Mouse (Mus musculus): ENCODE data around the gene Scrt2.

GRCm38 (mm10) chr2:152112490-152112889 is 31.2 kb downstream of the Scrt2 start:
- no peak for TF ChIP-seq CTCF (IDR thresholded peaks at IDR 0.05)
- TF ChIP-seq POLR2A (IDR thresholded peaks at IDR 0.05; ENCODE audit: insufficient read depth, low read depth, low read length) = no peak
